Mouse (Mus musculus) monocyte, adult 2 months (primary cell): ENCODE results near the gene 4921524J17Rik.

ENCODE experiments used
- DNase-seq, 2 experiments: peaks; one replicate each; pipeline ENCODE4 v3.0.0; 2022; ENCODE audit warnings: low spot score in 2 of 2, low read depth in 1 of 2

Gene 4921524J17Rik

DNA sequence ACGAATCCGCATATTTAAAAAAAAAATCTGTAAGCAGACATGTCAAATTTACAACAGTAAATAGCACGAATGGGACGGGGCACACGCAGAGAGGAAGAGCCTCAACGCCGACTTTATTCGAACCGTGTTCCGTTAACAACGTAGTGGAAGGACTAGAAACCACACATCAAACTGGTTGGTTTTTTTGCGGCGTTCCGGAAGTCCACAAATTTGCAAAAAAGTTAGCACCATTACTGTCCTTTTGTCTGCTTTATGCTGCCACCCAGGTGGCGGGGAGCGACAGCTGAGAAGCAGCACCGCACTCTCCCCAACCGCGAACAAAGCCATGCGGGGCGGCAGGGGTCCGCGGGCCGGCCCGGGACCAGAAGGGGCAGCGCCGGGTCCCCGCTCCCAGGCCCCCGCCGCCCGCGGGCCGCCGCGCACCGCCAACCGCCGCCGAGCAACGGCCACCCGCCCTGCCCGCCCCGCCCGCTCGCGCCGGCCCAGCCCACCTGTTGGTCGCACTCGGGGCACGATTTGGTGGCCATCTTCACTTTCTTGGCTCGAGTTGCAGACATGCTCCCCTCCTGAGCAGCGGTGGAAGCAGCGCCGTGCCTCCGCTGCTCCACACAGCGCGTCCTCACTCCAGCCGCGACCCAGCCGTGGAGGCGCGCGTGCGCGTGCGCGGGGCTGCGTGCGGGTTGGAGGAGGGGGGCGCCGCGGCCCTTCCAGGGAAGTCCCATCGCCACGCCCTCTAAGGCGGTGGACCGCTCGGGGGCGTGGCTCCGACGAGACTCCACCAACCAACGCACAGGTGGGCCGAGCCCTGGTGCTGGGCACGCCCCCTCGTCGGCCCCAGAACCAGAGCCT, at the start of gene 4921524J17Rik:
4921524J17Rik (minus strand) TSS at position 666 of the 849 bp plus-strand sequence.
- peak; percentile 88 to 90 for DNase-seq

DNA sequence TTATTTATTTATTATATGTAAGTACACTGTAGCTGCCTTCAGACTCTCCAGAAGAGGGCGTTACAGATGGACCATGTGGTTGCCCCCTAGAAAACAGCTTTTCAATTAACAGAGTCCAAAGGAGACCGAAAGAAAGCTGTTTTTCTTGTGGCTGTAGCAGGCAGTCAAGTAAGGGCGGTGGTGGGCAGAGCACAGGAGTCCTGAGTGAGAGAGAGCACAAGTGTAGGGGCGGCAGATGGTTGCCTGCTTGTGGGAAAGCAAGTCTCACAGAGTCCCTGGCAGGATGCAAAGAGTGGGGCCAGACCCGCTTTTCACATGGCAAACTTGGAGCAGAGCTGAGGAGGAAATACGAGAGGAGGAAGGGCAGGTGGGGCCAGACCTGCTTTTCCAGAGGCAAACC, 49.8 kb upstream of the 4921524J17Rik start:
- no peak for DNase-seq

DNA sequence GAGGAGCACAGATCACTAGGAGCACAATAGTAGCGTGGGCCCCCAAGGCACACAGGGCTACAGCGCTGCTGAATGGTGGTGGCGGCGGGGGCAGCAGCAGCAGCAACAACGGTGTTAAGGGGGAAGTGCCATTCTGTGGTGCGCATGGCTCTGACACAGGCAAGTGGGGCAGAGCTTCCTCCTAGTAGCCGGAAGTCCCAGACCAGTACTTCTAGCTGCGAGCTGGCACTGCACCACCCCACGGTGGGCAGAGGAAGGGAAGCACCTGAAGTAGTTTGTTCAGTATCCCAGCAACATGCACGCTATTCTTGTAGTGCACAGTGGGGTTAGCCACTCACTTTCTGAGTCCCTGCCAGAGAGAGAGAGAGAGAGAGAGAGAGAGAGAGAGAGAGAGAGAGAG, 49.3 kb upstream of the 4921524J17Rik start:
- DNase-seq: peak; percentile 24 to 43

DNA sequence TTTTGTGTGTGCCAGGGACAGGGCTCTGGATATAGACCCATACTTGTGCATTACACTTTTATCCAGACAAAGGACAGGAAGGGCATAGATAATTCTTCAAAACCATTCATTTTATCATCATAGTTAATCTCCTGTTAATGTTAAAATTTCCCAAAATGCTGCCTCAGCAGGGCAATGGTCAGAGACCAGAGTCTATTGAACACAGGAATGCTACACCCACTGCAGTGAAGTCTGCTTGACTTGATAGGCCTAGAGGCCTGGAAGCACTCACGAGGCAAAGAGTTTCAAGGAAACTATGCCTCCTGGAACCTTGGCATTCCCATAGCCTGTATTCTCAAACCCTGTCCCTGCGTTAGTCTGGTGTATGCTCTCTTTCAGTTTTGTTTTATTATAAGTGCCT, 47.1 kb upstream of the 4921524J17Rik start:
- DNase-seq: no peak

DNA sequence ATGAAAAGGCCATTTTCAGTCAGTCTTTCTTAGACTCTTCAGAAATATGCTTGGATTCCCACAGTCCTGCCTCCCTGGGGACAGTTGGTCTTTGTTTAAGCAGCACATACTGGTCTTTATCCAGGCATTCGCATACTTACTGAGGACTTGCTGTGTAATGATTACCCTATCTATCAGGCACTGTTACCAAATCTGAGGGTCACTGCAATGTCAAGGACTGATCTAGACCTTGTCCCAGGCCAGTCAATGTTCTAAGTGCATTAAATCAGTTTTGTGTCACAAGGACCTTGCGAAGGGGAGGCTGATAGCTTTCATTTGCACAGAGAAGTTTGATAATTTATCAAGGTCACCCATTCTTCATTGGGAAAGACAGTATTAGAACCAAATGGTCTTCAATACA, 45.8 kb upstream of the 4921524J17Rik start:
- DNase-seq: no peak

DNA sequence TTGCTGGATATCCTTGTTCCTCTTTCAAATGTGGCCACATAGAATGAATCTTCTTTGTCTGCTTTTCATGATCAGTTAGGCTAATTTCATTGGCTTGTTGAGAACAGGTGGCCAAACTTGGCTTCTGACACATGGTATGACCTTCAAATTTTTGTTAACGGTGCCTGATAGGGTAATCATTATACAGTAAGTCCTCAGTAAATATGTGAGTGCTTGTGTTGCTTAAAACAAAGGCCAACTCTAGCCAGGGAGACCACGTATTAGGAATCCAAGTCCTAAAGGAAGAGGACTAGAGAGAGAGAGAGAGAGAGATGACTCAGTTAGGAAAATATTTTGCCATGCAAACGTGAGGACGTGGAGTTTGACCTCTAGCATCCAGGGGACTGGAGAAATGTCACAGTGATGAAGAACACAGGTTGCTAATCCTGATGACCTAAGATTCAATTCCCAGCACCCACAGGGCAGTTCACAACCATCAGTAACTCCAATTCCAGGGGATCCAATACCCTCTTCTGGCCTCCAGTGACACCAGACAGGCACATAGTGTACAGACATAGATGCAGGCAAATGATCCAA, 44.4 kb upstream of the 4921524J17Rik start:
- no peak for DNase-seq

DNA sequence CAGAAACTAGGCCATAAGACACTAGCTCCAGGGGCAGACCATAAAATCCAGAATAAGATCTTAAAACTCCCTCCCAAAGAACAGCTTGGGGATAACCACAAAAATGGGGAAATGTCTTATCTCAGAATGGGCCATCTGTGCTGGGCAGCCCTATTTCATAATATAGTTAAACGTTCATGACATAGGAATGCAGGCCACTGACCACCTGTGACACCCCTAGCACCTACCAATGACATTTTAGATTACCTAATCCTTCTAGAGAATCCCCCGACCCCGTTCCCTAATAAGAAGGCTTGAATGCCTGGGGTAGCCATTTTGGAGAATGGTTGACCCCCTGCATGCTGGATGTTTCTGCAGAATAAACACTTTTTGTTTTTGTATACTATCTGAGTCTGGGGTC, 42.3 kb upstream of the 4921524J17Rik start:
- DNase-seq: no peak

DNA sequence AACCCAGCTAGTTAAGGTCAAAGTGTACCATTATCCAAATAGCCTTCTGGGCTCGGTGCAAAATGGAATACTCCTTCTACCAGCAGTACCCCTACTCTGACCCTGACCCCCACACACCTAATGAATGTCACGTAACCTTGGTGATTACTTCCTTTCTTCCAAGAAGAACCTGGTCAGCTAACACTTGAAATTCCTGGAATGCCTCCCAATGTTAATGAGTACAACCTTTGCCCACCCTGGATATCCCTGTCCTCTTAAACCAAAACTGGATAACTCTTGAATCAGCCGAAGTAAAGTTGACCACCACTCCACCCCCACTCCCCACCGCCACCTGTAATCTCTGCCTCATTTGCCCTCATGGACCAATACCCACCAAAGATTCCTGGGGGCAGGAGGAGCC, 40.6 kb upstream of the 4921524J17Rik start:
- no peak for DNase-seq

DNA sequence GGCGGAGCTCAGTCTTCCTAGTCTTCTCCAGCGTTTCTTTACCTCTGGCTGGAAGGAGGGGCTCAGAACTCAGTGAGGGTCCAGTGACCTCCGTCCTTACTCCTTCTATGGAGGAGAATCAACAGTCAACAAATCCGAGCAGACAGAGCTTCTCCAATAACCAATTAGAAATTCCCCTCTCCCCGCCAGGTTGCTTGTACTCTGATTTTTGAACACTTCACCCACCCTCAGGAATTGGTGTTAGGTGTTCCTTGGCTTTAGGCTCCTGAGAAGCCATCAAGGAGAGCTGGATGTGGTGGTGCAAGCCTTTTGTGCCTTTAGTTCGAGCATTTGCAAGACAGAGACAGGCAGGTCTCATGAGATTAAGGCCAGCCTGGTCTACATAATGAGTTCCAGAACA, 40.2 kb upstream of the 4921524J17Rik start:
- DNase-seq: no peak

DNA sequence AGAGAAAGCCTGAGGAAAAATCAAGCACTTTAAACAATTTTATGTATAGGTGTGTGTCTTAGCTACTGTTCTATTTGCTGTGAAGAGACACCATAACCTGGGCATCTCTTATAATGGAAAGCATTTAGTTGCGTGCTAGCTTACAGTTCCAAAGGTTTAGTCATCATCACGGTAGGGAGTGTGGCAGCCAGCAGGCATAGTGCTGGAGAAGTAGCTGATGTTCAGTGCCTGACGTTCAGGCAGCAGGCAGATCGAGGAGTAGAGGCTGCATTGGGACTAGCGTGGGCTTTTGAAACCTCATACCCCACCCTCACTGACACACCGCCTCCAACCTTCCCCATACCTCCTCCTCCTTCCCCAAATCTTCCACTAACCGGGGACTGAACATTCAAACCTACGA, 38.1 kb upstream of the 4921524J17Rik start:
- DNase-seq: no peak

DNA sequence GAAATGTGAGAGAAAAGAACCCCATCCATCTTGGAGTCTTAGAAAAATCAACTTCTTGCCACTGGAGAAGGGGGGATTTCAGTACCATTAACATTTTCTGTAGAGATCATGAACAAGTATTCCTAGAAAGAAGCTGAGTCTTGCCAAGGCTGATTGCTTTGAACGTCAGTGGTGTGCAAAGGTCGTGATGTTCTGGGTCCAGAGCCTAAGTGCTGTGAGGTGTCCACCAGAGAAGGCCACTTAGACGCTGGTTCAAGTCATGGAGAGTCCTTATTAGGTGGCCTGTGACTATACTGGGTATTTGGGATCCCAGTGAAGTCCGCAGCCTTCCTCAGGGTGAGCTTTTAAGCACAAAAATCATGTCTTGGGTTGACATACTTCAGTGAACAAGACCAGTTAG, 33.4 kb upstream of the 4921524J17Rik start:
- DNase-seq: no peak

DNA sequence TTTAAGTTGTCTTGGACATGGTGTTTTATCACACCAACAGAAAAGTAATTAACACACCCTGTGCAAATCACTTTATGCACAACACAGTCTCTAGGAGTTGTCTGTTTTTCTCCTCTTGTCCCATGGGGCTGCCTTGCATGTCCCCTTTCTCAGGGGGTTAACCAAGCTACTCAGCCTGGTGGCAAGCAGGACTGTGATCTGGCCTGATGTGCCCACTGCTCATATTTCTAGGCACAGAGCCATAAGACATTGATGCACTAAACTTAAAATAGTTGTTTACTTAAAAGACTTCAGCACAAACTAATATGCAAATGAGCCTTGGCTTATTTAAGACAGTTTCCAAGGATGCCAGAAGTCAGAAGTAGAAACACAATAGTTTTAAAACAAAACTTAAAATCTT, 31.7 kb upstream of the 4921524J17Rik start:
- no peak for DNase-seq

DNA sequence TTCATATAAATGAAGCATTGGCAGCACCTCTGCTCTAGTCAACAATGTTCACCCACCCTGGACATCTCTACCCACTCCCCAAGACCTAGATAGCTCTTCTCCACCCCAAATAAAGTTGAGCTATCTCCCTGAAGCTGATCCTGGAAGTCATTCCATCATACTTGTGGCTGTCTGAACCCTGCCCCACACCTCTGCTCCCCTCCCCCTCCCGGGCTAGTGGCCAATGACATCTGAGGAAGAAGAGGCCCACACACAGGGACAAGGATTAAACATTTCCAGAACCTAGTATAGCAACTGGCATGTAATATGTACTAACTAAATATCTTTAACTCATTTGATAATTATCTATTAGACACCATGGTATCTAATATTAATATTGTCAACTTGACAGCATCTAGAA, 29.8 kb upstream of the 4921524J17Rik start:
- DNase-seq: no peak

DNA sequence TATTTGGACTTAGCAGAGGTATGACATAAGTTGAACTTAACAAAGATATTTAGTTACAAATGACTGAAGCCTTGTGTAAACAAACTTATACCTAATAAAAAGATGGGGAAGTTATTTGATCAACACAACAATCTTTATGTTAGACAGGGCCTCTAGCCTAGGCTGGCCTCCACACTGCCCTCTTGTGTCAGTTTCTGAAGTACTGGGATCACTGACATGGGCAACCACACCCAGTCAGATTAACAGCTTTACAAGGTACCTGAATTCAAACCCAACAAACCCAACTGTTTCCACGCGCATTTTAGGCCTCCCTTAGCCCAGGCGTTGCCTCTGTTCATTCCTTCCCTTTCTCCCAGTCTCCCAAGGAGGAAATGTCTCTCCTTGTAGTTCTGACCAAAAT, 28.7 kb upstream of the 4921524J17Rik start:
- no peak for DNase-seq

DNA sequence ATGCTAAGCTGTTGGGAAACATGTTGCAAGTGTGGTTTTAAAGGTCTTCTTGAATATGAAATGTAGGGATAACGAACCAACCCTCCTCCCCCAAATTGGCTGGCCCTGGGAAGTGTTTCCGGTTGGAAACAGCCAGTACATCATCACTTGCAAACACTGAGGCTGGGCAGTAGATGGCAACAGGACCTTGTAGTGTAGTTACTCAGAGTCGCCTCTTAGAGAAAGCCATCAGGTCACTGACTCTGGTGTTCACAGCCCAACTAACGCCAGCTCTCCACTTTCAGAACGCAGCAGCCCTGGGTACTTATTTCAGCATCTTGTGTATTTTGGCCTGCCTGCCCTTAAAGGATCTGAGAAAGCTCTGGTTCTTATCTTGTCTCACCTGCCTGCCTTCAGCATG, 28.2 kb upstream of the 4921524J17Rik start:
- DNase-seq: no peak

DNA sequence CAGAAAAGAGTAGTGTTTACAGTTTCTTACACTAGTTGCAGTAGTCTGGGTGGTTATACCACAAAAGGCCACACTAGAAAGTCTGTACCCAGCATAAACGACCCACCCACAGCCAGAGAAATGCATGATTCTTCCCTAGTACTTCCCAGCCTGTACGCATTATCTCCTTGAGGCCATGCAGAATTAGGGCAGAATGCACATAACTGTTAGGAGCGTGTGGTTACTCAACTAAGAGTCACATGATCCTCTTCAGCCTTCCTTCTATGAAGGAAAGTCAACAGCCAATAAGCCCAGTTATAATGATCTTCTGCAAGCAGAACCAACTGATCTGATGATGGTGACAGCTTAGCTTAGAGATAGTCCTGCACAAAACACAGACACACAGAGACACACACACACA, 26.9 kb upstream of the 4921524J17Rik start:
- DNase-seq: no peak

DNA sequence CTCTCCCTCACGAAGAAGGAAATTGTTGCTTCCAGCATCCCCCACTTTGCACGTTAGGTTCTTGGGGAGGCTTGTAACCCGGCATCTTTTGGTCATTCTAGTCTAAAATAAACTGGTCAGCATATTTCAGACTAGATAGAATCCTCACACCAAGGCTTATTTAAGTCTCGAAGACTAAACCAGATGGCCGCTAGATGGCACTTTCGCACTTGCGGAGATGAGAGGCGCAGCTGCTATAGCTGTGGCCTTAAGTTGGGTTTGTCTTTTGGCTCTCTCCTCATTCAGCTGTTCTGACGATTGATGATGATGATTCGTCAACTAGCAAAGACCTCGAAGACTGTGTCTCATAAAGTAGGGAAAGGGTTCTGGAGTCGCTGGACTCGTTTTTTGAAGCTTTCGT, 23.9 kb upstream of the 4921524J17Rik start:
- no peak for DNase-seq

DNA sequence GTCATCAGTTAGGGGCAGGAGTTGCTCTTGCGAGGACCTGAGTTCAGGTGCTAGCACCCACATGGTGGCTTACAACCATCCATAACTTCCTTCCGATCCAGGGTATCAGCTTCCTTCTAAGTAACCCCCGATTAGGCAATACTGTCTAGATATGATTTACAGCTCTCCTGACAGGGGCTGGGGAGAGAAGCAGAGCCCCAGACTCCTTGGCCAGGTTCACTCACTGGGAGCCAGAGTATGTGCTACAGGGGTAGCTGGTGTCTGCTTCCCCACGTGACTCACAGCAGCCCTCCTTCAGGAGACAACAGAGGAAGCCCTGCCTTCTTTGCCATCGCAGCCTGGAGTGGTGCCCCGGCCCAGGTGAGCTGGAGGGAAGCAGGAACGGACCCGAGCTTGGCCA, 22.1 kb upstream of the 4921524J17Rik start:
- no peak for DNase-seq

DNA sequence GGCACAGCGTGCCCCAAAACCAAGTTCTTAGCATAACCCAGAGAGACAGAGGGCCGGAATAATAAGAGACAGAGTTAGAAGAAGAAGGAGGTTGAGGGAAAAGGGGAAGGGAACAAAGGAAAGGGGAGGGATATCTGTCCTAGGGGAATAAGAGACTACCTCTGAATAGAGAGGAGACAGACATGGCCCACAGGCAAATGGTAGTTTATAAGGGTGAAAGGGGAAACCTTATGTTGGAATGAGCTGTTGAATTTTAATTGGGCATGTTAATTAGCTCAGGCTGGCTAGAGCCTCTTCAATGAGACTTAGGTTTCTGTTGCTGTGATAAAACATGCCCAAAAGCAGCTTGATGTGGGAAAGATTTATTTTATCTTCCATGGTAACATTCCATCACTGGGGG, 20.6 kb upstream of the 4921524J17Rik start:
- no peak for DNase-seq

DNA sequence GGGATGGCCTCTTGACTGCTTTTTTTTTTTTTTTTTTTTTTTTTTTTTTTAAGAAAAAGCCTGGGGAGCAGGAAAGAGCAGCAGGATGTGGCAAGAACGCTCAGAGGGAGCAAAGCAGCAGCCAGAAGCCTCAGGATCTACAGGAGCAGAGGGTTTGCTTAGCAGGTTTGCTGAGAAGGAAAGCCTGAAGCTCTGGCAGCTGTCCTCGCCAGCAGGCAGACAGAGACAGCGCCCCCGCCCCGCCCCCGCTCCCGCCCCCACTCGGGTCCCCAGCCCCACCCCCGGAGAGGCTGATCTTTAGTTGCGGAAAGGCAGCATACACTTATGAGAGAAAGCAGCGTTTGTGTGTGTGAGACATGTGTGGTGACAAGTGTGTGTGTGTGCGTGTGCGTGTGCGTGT, 19.7 kb upstream of the 4921524J17Rik start:
- no peak for DNase-seq

DNA sequence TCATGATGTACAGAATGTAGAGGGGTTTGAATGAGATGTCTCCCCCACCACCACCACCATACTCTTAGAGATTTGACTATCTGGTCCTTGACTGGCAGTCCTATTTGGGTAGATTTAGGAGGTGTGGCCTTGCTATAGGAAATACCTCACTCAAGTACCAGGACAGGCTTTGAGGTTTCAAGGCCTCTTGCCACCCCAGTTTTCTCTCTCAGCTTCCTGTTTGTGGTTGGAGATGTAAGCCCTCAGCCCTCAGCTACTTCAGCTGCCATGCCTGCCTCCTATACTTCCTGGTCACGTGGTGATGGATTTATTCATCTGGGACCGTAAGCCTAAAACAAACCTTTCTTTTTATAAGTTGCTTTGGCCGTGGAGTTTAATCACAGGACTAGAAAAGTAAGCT, 17.7 kb upstream of the 4921524J17Rik start:
- no peak for DNase-seq

DNA sequence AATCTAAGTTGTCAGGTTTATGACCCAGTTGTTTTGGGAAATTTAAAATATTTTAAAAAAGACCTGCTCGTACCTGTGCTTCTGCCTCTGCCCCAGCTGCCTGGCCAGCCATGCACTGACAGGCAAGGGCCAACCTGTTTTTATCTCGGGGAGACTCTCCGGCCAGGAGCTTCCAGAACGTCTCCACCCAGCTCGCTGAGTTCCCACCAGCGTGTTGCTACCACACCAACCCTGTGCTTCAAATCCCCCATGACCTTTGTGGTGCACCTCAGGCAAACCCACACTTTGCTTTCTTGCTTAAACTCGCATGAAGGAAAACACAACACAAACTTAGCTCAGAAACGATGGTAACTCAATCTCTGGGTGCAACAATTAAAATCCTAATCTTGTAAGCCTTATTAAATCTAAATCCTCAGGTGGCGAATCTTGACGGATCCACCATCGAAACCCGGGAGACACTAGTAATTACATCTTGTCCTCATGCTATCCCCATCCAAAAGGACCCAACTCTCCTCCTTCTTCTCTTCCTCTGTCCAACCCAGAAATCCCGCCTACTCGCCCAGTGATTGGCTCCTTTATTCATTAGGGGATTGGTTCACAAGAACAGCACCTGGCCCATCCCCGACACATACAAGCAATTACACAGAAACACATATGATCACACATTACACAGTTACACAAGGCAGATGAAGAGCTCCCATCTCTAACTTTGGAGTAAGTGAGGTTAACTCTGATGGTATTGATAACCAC, 13.5 kb upstream of the 4921524J17Rik start:
- DNase-seq: no peak
